Mouse (Mus musculus) MEL (cell line): Measurements from ENCODE around the gene Glod4. TPM values are rescaled to one million over a fixed set of nuclear protein-coding genes. Genes with fewer than 3 reads are reported as not detected.
A peak's percentile ranks its signal among the peaks of the same experiment; 100 is the strongest.

Experiments used
- DNase-seq: peaks from one replicate; pipeline ENCODE4 v3.0.0; 2011; ENCODE audit warnings: low read depth, low spot score
- H3K27ac ChIP-seq: 2 replicates; pipeline ENCODE4 v1.5.1; 2012; ENCODE audit warnings: low read depth, mild to moderate bottlenecking, control low read depth, low read length, moderate library complexity; ENCODE audit not compliant: control insufficient read depth
- H3K27me3 ChIP-seq, 2 experiments: fragments of 150-350 bp in 1 of 2; sonication (generic) in 1 of 2; 2 replicates each; pipeline ENCODE4 v1.6.1; 2012; ENCODE audit warnings: low read length in 2 of 2, mild to moderate bottlenecking in 2 of 2, improper control_type of control experiment in 1 of 2, moderate library complexity in 1 of 2; ENCODE audit not compliant: insufficient read depth in 2 of 2, control insufficient read depth in 1 of 2
- H3K36me3 ChIP-seq, 2 experiments: 2 replicates each; pipeline ENCODE4 v1.6.1; 2012 to 2014; ENCODE audit warnings: low read length in 2 of 2, improper control_type of control experiment in 1 of 2, inconsistent platforms in 1 of 2, mild to moderate bottlenecking in 1 of 2; ENCODE audit not compliant: insufficient read depth in 2 of 2, control insufficient read depth in 1 of 2
- H3K4me1 ChIP-seq, 2 experiments: fragments of 150-350 bp in 1 of 2; sonication (generic) in 1 of 2; 2 replicates each; pipeline ENCODE4 v1.6.1; 2012; ENCODE audit warnings: low read length in 2 of 2, improper control_type of control experiment in 1 of 2, mild to moderate bottlenecking in 1 of 2; ENCODE audit not compliant: insufficient read depth in 2 of 2, control insufficient read depth in 1 of 2
- H3K4me3 ChIP-seq, 2 experiments: fragments of 150-350 bp in 1 of 2; sonication (generic) in 1 of 2; 2 replicates each; pipeline ENCODE4 v1.5.1; 2012; ENCODE audit warnings: low read depth in 2 of 2, low read length in 2 of 2, mild to moderate bottlenecking in 2 of 2, moderate library complexity in 2 of 2, control low read depth in 1 of 2, improper control_type of control experiment in 1 of 2; ENCODE audit not compliant: control insufficient read depth in 1 of 2, insufficient read depth in 1 of 2
- H3K79me2 ChIP-seq: 2 replicates; pipeline ENCODE4 v1.6.1; 2012; ENCODE audit warnings: mild to moderate bottlenecking, low read length, moderate library complexity; ENCODE audit not compliant: control insufficient read depth, poor library complexity, insufficient read depth
- H3K9ac ChIP-seq: 2 replicates; pipeline ENCODE4 v1.6.1; 2012; ENCODE audit warnings: low read depth, mild to moderate bottlenecking, control low read depth, low read length, moderate library complexity; ENCODE audit not compliant: control insufficient read depth, poor library complexity, severe bottlenecking
- H3K9me3 ChIP-seq: fragments of 150-350 bp; sonication (generic); replicated peaks from 2 replicates; pipeline ENCODE4 v1.6.1; 2012; ENCODE audit warnings: mild to moderate bottlenecking, low read length, improper control_type of control experiment, moderate library complexity; ENCODE audit not compliant: insufficient read depth
- CHD2 ChIP-seq: IDR thresholded peaks from 2 replicates; pipeline ENCODE4 v1.6.1; 2011; ENCODE audit warnings: low read length, improper control_type of control experiment
- CTCF ChIP-seq, 3 experiments: IDR thresholded peaks in 2 of 3; conservative IDR thresholded peaks in 1 of 3; 2 replicates each; pipeline ENCODE4 v1.5.1; 2011 to 2012; ENCODE audit warnings: low read length in 3 of 3, low read depth in 2 of 3, mild to moderate bottlenecking in 2 of 3, improper control_type of control experiment in 1 of 3, inconsistent platforms in 1 of 3, mixed read lengths in 1 of 3, moderate library complexity in 1 of 3; ENCODE audit not compliant: control insufficient read depth in 1 of 3, insufficient read depth in 1 of 3, poor library complexity in 1 of 3, severe bottlenecking in 1 of 3
- ELF1 ChIP-seq: IDR thresholded peaks from 2 replicates; pipeline ENCODE4 v1.6.1; 2014; ENCODE audit warnings: low read depth, mild to moderate bottlenecking, inconsistent platforms, low read length, improper control_type of control experiment, moderate library complexity
- EP300 ChIP-seq, 2 experiments: IDR thresholded peaks; 2 replicates each; pipeline ENCODE4 v1.6.1; 2011; ENCODE audit warnings: improper control_type of control experiment in 2 of 2, low read length in 2 of 2, low read depth in 1 of 2, mild to moderate bottlenecking in 1 of 2
- GABPA ChIP-seq: IDR thresholded peaks from 2 replicates; pipeline ENCODE4 v1.6.1; 2012; ENCODE audit warnings: low read depth, mild to moderate bottlenecking, inconsistent platforms, low read length, improper control_type of control experiment, moderate library complexity
- HCFC1 ChIP-seq: IDR thresholded peaks from 2 replicates; pipeline ENCODE4 v1.6.1; 2012; ENCODE audit warnings: low read depth, mild to moderate bottlenecking, inconsistent platforms, low read length, improper control_type of control experiment, moderate library complexity
- MYC ChIP-seq: IDR thresholded peaks from 2 replicates; pipeline ENCODE4 v1.6.1; 2011; ENCODE audit warnings: low read depth, mild to moderate bottlenecking, low read length, improper control_type of control experiment, moderate library complexity
- NELFE ChIP-seq: IDR thresholded peaks from 2 replicates; pipeline ENCODE4 v1.6.1; 2011; ENCODE audit warnings: low read depth, low read length, improper control_type of control experiment
- NRF1 ChIP-seq: IDR thresholded peaks from 2 replicates; pipeline ENCODE4 v1.6.1; 2014; ENCODE audit warnings: low read depth, mild to moderate bottlenecking, inconsistent platforms, low read length, improper control_type of control experiment, moderate library complexity; ENCODE audit not compliant: poor library complexity, insufficient read depth, severe bottlenecking
- SIN3A ChIP-seq: IDR thresholded peaks from 2 replicates; pipeline ENCODE4 v1.6.1; 2012; ENCODE audit warnings: low read length, improper control_type of control experiment, inconsistent platforms
- SMC3 ChIP-seq: IDR thresholded peaks from 2 replicates; pipeline ENCODE4 v1.6.1; 2011; ENCODE audit warnings: low read depth, low read length, improper control_type of control experiment
- TCF12 ChIP-seq: IDR thresholded peaks from 2 replicates; pipeline ENCODE4 v1.6.1; 2014; ENCODE audit warnings: low read depth, mild to moderate bottlenecking, inconsistent platforms, low read length, improper control_type of control experiment, moderate library complexity
- USF1 ChIP-seq: IDR thresholded peaks from 2 replicates; pipeline ENCODE4 v1.6.1; 2014; ENCODE audit warnings: low read depth, mild to moderate bottlenecking, inconsistent platforms, low read length, improper control_type of control experiment, moderate library complexity
- ZC3H11A ChIP-seq: IDR thresholded peaks from 2 replicates; pipeline ENCODE4 v1.6.1; 2012; ENCODE audit warnings: low read depth, mild to moderate bottlenecking, inconsistent platforms, low read length, improper control_type of control experiment
- ZMIZ1 ChIP-seq: IDR thresholded peaks from 2 replicates; pipeline ENCODE4 v1.6.1; 2012; ENCODE audit warnings: low read depth, mild to moderate bottlenecking, inconsistent platforms, low read length, improper control_type of control experiment, moderate library complexity
- polyA plus RNA-seq, 2 experiments: library from polyadenylated mRNA; stranded (reverse) in 1 of 2; unstranded in 1 of 2; fragments of >175 nt in 1 of 2; fragments of >200 nt in 1 of 2; gene quantifications; 2 replicates each; pipeline versions ENCODE4 v1.2.1 to v1.2.4; 2012; ENCODE audit warnings: low replicate concordance in 2 of 2, low read depth in 1 of 2; ENCODE audit not compliant: insufficient read length in 2 of 2, insufficient read depth in 1 of 2, missing spikeins in 1 of 2
- total RNA-seq: library from RNA; depleted of rRNA; stranded (reverse); fragments of 300-350 nt; gene quantifications from 2 replicates; pipeline ENCODE4 v1.2.3, GENCODE M21; 2012

The Glod4 gene
- total and polyA plus RNA-seq, 3 experiments: 63.9 to 139 TPM; not detected in 1

DNA sequence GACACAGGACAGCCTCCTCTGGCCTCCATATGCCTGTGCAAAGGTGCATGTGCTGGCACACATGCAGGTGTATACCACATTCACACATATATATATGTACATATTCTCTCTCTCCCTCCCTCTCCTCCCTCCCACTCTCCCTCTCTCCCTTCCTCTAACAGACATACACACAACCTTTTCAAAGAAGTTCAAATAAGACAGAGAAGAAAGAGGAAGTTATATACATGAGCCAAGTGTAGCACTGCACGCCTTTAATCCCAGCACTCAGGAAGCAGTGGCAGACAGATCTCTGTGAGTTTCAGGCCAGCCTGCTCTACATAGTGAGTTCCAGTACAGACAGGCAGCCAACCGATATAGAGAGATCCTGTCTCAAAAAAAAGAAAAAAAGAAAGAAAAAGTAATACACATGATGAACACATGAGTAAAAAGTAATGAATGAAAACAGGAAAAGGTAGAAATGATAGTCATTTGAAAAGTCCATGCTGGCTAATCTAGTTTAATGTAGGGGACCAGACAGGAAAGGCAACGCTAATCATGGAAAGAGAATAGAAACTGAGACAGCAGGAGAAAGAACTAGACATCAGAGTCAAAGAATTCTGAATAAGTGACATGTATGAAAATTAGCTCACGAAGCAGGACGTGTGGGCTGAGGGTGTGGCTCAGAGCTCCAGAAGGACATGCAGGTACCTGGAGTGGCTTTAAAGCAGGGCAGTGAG is 90.1 kb downstream of the Glod4 start (continued):
- TF ChIP-seq EP300 (IDR thresholded peaks at IDR 0.05; ENCODE audit: low read depth in 1 of 2, low read length in 2 of 2) (peak; percentile 55 to 70), SIN3A (peak; percentile 63; the same call in 1 of the 2 replicates), NRF1 (no peak), SMC3 (no peak), HCFC1 (0 out of 2 replicates have a peak, but pooled peaks have one; percentile 25), USF1 (no peak), MYC (peak; percentile 77; the same call in 1 of the 2 replicates), ZC3H11A (no peak)
- TF ChIP-seq, all 39 proteins: peak for 14

- H3K4me3 ChIP-seq: no peak overlapping the region
- no peaks in the 10 kb centered on the region for H3K9me3 ChIP-seq
- H3K36me3 ChIP-seq: peaks cover 1 to 20% of the 10 kb centered on the region in 2 experiments; a peak in 3 of 4 replicates
- H3K27me3 ChIP-seq: no peaks in the 10 kb centered on the region
- TF ChIP-seq ZMIZ1 (no peak), ELF1 (no peak), GABPA (no peak), SIN3A (no peak), CTCF (IDR thresholded peaks at IDR 0.05 in 2 of 3, conservative IDR thresholded peaks at IDR 0.05 in 1 of 3; ENCODE audit: control insufficient read depth in 1 of 3, insufficient read depth in 1 of 3, low read depth in 2 of 3, low read length in 3 of 3, poor library complexity in 1 of 3, severe bottlenecking in 1 of 3) (no peak), TCF12 (no peak), CHD2 (no peak), SMC3 (no peak), NELFE (no peak), MYC (no peak)
- TF ChIP-seq, all 39 proteins: peak for 0
- H3K9ac ChIP-seq: no peak overlapping the region
- H3K79me2 ChIP-seq: no peaks in the 10 kb centered on the region
- no peak overlapping the region for H3K27ac ChIP-seq
- peaks cover 8 to 10% of the 10 kb centered on the region in 2 experiments for H3K4me1 ChIP-seq
- no peak for DNase-seq
Measured at GRCm38 (mm10) chr11:76150980-76151379, 92.5 kb downstream of the Glod4 start.
